Mouse (Mus musculus) liver (tissue): Measurements from ENCODE around the gene Fgf11.

Source experiments
- DNase-seq: peaks from one replicate; pipeline ENCODE4 v3.0.0-alpha.2; 2020; ENCODE audit warnings: mixed read lengths

Gene Fgf11

DNA sequence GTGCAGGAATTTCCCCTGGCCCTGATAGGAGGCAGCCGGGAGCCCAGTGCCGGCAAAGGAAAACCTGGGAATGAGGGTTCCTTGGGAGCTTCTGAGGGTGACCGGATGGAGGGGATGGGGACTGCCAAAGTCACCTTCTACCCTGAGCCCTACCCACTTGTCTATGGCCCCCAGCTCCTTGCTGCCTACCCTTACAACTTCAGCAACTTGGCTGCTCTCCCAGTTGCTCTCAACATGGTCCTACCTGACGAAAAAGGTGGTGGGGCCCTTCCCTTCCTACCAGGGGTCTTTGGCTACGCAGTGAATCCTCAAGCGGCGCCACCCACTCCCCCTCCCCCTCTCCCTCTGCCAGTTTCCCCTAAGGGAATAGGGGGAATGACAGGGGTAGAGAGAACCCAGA, 22.7 kb downstream of the Fgf11 start:
- DNase-seq, result no peak

DNA sequence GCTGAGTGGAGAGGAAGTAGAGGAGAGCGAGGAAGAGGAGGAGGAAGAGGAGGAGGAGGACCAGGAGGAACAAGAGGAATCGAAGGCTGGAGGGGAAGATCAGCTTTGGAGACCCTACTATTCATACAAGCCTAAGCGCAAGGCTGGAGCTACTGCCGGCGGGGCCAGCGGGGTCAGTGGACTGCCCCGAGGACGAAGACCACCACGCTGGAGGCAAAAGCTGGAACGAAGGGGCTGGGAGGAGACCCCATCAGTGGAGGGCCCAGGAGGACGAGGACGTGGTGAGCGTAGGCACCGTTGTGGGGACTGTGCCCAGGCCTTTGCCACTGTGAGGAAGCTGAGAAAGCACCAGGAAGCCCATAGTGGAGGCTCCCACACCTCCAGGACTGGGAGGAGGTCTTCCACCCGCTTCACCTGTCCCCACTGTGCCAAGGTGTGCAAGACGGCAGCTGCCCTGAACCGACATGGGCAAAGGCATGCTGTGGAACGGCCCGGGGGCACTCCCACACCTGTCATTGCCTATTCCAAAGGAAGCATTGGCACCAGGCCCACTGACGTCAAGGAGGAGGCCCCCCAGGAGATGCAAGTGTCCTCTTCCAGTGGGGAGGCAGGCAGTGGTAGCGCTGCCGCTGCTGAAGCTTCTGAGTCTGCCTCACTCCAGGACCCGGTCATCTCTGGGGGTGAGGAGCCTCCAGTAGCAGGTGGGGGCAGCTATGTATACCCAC, 23.2 kb downstream of the Fgf11 start:
- DNase-seq, result no peak

DNA sequence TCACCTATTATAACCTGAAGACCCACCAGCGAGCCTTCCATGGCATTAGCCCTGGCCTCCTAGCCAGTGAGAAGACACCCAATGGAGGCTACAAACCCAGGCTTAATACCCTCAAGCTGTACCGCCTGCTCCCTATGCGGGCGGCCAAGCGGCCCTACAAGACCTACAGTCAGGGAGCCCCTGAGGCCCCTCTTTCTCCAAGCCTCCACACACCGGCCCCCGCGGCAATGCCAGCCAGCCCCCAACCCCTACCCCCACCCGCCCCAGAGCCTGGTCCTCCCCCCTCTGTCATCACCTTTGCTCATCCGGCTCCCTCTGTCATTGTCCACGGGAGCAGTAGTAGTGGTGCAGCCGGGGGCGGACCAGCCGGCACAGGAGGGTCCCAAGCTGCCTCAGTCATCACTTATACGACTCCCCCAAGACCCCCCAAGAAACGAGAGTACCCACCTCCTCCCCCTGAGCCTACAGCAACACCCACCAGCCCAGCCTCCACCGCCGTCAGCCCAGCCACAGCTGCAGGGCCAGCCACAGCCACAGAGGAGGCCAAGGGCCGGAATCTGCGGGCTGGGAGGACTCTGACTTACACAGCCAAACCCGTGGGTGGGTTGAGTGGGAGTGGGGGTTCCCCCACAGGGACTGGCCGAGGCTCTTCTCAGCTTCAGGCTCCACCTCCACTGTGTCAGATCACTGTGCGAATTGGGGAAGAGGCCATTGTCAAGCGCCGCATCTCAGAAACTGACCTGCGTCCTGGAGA, 24.0 kb downstream of the Fgf11 start:
- DNase-seq, result no peak

DNA sequence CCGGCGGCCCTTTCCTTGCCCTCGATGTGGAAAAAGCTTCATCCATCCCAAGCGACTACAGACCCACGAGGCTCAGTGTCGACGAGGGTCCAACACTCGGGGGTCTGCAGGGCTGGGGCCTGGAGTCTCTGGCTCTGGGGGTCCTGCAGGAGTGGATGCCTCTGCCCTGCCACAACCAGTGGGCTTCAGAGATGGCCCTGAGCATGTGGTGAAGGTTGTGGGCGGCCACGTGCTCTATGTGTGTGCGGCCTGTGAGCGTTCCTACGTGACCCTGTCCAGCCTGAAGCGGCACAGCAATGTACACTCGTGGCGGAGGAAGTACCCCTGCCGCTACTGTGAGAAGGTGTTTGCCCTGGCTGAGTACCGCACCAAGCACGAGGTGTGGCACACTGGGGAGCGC, 25.2 kb downstream of the Fgf11 start:
- DNase-seq, result no peak

DNA sequence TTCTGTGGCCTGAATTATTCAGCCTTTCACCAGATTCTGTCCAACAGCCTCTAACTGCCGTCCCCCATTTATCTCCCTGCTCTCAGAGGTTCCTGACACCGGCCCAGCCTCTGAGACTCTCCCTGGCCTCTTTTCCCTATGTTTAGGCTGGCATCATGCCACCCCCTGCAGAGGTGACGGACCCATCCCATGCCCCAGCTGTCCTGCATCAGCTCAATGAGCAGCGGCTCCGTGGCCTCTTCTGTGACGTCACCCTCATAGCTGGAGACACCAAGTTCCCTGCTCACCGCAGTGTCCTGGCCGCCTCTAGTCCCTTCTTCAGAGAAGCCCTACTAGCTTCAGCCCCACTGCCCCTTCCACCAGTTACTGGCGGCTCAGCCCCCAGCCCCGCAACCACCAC, 25.9 kb downstream of the Fgf11 start:
- no peak for DNase-seq

DNA sequence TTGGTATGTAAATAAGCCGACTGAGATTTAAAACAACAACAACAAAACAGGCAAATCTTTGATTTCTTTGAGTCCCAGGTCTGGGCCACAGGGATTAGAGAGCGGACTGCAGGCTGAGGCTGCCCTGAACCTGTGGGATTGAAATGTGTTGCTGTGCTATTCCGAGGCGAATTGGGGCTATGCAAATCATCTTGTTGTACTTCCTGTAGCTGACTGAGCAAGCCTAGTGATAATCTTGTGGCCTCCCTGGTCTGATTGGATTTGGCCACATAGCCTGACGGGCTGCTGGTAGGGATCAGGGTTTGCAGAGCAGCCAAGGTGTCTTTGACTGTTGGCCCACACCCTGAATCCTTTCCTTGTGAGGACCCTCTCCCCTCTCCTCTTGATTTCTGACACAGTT, 26.7 kb downstream of the Fgf11 start:
- DNase-seq, result no peak

DNA sequence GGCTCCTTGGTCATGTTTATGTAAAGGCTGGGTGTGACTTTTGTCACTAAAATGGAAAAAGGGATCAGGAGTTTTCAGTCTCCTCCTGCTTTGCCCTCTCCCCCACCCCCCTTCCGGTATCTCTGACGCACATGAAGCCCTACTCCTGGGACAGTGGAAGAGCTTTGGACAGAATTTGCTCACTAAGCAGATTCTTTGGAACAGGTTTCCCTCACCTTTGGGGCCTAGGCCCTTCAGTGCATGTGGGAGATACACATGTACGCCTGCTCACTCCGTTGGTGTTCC, 34.1 kb downstream of the Fgf11 start:
- DNase-seq, result no peak

DNA sequence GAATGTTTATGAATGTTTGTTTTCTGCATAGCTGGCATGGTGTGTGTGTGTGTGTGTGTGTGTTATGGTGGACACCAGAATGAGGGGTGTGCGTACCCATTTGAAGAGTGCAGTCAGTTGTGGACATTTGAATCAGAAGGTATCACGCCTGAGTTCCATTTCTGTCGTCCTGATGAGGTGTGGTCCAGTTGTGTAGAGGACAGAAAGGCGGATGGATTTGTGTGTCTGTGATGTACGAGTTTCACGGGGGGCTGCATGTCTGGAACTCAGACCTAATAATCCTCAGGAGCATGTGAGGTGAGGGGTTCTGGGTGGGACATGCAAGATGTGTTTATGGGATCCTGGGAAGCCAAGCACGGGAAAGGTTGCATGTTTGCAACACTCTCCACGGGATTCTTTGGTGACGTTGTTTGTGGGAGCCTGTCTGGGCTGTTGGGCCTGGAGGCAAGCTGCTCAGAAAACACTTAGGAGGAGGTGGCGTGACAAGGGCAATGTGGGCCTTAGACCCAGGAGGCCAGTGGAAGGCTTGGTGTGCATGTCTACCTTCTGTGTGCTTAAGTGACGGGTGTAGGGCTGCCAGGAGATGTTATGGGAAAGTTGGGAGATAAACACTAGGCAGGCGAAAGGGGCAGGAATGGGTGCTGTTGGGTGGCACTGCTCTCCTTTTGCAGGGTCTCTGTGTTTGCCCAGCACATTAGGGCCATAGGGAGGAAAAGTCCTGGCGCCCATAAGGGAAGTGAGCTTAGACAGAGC, 34.6 kb downstream of the Fgf11 start:
- no peak for DNase-seq

DNA sequence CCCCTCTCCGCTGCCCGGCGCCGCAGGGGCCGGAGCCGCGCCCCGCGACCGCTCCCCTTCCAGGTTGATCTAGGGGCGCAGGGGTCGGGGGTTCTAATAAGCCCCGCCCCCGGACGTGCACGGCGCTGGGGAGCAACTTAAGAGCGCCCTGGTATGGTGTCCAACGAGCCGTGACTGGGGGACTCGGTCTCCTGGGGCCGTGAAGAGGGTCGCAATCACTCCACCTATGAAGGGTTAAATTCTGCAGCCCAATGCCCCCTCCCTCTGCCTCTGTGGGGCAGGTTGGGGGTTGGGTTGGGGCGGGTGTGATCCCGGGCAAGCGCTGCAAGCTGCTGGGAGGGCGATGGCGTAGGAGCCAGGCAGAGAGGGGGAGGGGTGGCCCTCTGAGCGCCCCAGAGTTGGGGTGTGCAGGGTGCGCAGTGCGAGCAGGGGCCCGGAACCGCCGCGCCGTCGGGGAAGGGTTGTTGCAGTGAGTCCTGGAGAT, 35.5 kb downstream of the Fgf11 start:
- DNase-seq, result peak; percentile 75

DNA sequence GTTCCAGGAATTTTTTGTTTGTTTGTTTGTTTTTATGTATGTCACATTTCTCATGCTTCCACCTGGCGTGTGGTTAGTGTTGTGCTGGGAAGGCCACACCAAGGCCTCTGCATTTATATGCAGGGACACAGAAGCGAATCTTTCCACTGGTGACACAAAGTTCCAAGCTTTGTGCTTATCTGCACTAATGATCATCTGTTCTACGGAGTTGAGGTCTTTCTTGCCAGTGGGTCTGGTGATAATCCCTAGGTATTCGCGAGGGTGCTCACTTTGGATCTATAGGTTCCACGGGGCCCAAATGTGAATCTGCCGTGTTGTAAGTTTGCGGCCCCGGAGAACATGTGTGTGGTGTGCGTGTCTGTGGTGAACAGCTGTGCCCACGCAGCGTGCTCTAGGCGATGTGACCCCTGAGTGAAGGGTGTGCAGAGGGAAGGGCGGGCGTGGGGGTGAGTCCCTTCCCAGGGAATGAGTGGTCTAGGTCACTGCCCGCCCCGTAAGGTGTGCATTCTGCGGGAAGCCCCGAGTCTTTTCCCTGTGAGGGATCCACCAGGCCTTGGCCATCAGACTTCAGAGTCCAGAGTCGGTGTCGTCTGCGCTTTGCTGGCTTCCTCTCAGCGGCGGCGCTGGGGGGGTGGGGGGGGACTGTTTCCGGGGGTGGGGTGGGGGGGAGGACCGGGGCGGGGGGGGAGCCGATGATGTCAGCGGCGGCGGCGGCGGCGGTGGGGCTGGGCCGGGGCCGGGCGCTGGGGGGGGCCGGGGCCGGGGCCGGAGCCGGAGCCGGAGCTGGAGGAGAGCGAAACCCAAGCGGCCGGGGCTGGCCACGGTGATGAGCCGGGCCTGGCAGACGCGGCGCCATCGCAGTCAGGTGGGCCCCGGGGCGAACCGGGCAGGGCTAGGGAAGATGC, 36.2 kb downstream of the Fgf11 start, which contains the start of gene Zbtb4:
Gene Zbtb4 (plus strand): TSS at position 692 of the 905 bp plus-strand sequence.
- peak; percentile 44 for DNase-seq

DNA sequence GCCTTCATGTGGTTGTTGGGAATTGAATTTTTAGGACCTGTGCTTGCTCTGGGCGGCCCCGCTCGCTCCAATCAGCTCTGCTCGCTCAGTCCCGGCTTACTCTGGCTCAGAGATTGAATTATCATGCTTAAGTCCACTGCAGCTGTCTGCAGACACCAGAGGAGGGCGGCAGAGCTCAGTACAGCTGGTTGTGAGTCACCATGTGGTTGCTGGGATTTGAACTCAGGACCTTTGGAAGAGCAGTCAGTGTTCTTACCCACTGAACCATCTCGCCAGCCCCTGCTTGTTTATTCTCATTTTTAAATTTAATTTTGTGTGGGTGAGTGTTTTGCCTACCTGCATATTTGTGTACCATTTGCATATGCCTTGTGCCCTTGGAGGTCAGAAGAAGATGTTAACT, 38.1 kb downstream of the Fgf11 start:
- DNase-seq, result no peak

DNA sequence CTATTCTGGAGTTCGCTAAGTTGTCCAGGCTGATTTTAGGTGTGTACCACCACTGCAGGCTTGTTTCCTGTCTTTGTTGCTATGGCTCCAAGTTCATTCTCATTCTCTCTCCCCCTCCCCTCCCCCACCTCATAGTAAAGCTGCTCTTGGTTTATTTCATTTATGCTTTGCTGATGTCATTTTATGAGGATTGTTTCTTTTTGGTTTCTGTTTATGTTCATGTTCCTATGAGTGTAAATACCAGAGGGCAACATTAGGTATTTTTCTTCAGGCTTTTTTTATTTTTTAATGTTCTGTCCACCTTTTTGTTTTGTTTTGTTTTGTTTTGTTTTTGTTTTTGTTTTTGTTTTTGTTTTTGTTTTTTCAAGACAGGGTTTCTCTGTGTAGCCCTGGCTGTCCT, 39.8 kb downstream of the Fgf11 start, which contains the start of gene Slc35g3:
Gene Slc35g3 (minus strand): TSS at position 101 of the 400 bp plus-strand sequence.
- DNase-seq, result no peak

DNA sequence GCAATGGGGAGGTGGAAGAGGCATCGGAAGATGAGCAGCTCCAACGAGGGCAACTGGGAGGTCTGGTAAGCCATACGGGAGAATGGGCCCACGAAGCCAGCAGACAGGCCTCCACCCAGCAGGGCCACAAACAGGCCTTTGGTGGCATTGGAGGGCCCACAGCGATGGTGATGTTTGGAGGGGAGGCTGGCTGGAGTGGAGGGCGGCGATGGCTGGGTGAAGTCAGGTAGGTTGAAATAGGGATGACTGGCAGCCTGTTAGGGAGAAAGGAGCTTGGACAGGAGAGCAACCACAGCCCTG, 40.8 kb downstream of the Fgf11 start:
- no peak for DNase-seq

DNA sequence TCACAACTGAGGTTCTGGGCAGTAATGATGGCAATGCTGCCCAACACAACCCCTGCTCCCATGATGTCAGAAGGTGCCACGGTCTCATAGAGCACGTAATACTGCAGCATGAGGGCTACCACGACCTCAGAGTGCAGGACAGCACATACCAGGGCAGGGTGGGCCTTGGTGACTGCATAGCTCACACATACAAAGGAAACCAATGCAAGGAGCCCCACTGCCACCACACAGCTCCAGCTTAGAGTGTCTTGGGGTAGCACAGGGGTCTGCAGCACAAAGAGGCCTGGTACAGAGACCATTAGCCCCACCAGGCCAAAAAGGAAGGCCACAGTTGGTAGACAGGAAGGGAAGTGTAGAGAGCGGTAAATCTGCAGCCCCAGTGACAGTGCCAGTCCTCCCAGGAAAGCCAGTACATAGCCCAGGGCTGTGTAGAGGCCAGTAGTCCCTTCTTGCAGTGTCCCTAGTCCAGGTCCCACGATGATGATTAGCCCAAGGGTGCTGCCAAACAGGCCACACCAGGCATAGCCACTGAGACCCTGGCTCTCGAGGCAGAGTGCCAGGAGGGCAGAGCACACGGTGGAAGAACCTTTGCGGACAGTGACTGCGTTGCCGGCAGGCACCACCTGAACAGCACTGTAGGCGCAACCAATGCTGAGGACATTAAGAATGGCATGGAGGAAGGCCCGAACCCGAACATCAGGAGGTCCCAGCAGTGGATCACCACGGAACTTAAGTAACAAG, 41.3 kb downstream of the Fgf11 start:
- DNase-seq, result no peak

DNA sequence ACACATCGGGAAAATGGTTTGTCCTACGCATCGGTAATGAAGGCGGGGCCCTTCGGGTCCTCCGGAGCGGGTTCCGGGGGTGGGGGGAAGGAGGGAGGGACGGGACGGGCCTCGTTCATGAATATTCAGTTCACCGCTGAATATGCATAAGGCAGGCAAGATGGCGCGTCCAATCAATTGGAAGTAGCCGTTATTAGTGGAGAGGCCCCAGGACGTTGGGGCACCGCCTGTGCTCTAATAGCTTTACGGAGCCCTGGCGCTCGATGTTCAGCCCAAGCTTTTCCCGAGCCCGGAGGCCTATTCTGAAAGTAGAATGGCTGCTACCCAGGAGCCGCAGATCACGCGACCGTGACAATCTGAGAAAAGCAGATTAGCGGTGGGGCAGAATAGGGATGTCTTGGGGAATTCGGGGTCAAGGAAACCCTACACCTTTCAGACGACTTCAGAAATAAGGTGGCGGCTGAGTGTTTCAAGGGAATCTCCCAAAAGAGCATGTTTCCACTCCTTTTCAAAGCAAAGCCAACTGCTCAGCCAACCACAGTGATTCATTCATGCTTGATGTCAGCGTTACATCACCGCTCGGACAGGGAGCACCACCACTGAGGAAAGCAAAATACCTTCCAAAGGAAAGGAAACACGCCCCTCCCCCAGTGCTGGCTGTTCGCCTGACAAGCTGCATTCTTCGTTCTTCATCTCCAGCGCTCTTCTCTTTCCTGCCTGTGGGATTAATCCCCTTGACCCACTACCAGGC, 42.5 kb downstream of the Fgf11 start:
- peak; percentile 96 for DNase-seq

DNA sequence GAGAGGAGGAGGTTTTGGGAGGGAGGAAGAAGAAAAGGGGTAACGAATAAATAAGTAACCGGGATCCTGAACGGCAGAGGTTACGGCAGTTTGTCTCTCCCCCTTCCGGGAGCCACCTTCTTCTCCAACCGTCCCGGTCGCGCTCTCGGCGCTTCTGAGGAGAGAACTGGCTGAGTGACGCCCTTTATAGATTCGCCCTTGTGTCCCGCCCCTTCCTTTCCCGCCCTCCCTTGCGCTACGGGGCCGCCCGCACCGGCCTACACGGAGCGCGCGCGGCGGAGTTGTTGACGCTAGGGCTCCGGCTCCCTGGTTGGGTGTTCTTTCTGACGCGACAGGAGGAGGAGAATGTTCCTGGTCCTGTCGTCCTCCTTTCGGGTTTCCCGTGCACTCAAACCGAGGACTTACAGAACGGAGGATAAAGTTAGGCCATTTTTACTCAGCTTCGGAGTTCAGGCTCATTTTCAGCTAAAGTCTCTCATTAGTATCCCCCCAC, 43.1 kb downstream of the Fgf11 start, which contains the start of gene Polr2a:
Gene Polr2a (minus strand): TSS at position 160 of the 493 bp plus-strand sequence.
- DNase-seq, result peak; percentile 97

DNA sequence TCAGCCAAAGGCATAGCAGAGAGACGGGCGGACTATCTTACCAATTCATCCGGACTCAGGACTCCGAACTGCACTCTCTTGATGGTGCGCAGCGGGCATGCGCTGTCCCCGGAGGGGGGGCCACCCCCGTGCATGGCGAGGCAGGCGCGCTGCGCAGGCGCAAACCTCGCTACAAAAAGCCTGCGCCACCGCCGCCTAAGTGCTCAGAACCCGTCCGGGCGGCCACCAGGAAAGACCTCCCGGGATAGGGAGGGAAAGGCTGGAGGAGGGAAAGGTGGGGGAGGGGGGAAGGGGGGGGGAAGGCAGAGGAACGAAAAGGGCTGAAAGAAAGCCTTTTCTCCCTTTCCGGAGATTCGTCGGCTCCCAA, 43.6 kb downstream of the Fgf11 start:
- peak; percentile 97 for DNase-seq

DNA sequence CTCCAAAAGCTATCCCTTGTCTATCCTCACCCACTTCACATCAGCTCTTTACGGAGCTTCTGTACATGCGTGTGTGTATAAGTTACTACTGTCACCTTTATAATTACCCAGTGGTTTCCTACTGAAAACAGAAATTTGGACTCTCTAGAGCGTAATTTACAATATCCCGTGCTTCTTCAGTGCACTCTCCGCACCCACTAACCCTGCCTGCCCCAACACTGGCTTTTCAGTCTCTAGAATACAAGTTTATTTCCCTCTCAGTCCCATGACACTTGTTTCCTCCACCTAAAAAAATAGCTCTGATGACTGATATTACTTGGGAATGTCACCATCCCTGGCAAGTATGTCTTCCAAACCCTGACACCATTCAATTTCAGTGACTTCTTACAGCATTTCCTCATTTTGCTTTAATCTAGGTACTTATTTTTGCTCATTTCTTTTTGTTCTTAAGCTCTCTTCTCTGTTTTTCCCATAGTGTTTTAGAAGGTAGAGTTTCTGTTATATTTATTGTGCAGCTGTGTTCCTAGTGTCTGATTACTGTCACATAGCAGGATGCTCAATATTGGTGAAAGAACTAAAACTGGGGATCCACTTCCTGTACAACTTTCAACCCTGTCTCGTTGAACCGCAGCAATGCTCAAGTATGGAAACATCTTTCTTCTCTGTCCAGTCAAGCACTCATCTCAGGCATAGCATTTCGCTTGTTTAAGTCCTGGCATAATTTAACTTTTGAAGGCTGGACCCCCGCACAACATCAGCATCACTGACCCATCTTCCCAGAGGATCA, 44.2 kb downstream of the Fgf11 start:
- no peak for DNase-seq

DNA sequence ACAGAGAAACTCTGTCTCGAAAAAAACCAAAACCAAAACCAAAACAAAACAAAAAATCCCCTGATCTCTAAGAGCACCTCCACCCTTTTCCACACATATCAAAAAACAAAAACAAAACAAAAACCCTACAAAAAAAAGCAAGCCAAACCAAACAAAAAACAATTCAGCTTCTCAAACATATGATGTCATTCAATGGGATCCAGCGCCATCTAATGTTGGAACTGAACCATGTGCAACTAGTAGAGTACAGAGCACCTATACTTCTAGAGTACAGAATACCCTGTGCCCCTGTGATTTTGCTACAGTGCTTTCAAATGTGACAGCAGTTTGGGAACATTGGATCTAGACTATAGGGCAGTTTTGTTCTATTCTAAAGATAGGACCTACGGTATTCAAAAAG, 47.0 kb downstream of the Fgf11 start:
- no peak for DNase-seq

DNA sequence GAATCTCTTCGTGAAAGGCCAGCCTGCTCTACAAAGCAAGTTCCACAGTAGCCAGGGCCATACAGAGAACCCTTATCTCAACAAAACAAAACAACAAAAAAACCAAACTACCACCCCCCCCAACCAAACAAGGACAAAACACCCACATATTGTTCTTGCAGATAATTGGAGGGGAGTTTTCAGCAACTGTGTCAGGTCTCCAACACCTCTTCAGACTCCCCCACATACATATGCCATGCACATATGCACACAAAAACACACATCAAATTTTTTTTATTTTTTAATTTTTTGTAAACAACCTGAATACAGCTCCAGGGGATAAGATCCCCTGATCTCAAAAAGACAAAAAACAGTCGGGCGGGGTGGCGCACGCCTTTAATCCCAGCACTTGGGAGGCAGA, 47.4 kb downstream of the Fgf11 start:
- DNase-seq, result no peak
